Mouse (Mus musculus): ENCODE data around the gene Sox5. TPM values are rescaled to one million over a fixed set of nuclear protein-coding genes. Genes with fewer than 3 reads are reported as not detected.

Gene Sox5
- total RNA-seq, 2 experiments from 2014 or later = 3.4 to 5.5 TPM

- DNase-seq = no peak
- intact Hi-C loops (cut with DNase I) = no loop called here
Measured at GRCm38 (mm10) chr6:144723530-144724144, 58.1 kb downstream of the Sox5 start.

- intact Hi-C loops (cut with DNase I) = no loop called here
- DNase-seq = no peak
Measured at GRCm38 (mm10) chr6:144723024-144723423, 58.8 kb downstream of the Sox5 start.

GRCm38 (mm10) chr6:144720846-144721245, 60.9 kb downstream of the Sox5 start:
- DNase-seq = no peak

GRCm38 (mm10) chr6:144716376-144716775, 65.4 kb downstream of the Sox5 start:
- intact Hi-C loops (cut with DNase I) = no loop called here
- peak in 1 of 2 experiments; percentile 28 for DNase-seq

More at GRCm38 (mm10) chr6:144720846-144721245, 60.9 kb downstream of the Sox5 start:
- intact Hi-C loops (cut with DNase I) = no loop called here

- peak; percentile 59 to 63 for DNase-seq
- intact Hi-C loops (cut with DNase I) = no loop called here
Measured at GRCm38 (mm10) chr6:144711841-144712240, 69.9 kb downstream of the Sox5 start.

- DNase-seq = peak; percentile 69 to 73
- intact Hi-C loops (cut with DNase I) = no loop called here
Measured at GRCm38 (mm10) chr6:144710816-144711215, 71.0 kb downstream of the Sox5 start.

- no peak for DNase-seq
- intact Hi-C loops (cut with DNase I) = no loop called here
Measured at GRCm38 (mm10) chr6:144709614-144710180, 72.1 kb downstream of the Sox5 start.

GRCm38 (mm10) chr6:144708410-144708809, 73.4 kb downstream of the Sox5 start:
- intact Hi-C loops (cut with DNase I) = no loop called here
- DNase-seq = no peak

- intact Hi-C loops (cut with DNase I) = no loop called here
- no peak for DNase-seq
Measured at GRCm38 (mm10) chr6:144707976-144708375, 73.8 kb downstream of the Sox5 start.

GRCm38 (mm10) chr6:144704962-144705361, 76.8 kb downstream of the Sox5 start:
- intact Hi-C loops (cut with DNase I) = no loop called here

GRCm38 (mm10) chr6:144695660-144696059, 86.1 kb downstream of the Sox5 start:
- DNase-seq = peak; percentile 23 to 50
- intact Hi-C loops (cut with DNase I) = no loop called here

More at GRCm38 (mm10) chr6:144704962-144705361, 76.8 kb downstream of the Sox5 start:
- DNase-seq = no peak

- no peak for DNase-seq
- intact Hi-C loops (cut with DNase I) = no loop called here
Measured at GRCm38 (mm10) chr6:144693211-144693899, 88.4 kb downstream of the Sox5 start.

- DNase-seq = no peak
- intact Hi-C loops (cut with DNase I) = no loop called here
Measured at GRCm38 (mm10) chr6:144691298-144692041, 90.3 kb downstream of the Sox5 start.

GRCm38 (mm10) chr6:144689076-144689475, 92.7 kb downstream of the Sox5 start:
- intact Hi-C loops (cut with DNase I) = no loop called here
- no peak for DNase-seq

GRCm38 (mm10) chr6:144687681-144688080, 94.1 kb downstream of the Sox5 start:
- DNase-seq = no peak
- intact Hi-C loops (cut with DNase I) = no loop called here

GRCm38 (mm10) chr6:144681045-144681789, 100.6 kb downstream of the Sox5 start:
- DNase-seq = no peak
- intact Hi-C loops (cut with DNase I) = no loop called here

GRCm38 (mm10) chr6:144677491-144678133, 104.2 kb downstream of the Sox5 start:
- DNase-seq = no peak
- intact Hi-C loops (cut with DNase I) = no loop called here

GRCm38 (mm10) chr6:144675111-144675510, 106.7 kb downstream of the Sox5 start:
- intact Hi-C loops (cut with DNase I) = no loop called here
- no peak for DNase-seq

GRCm38 (mm10) chr6:144673906-144674305, 107.9 kb downstream of the Sox5 start:
- no peak for DNase-seq
- intact Hi-C loops (cut with DNase I) = no loop called here

Measured in heart, postnatal 10 days (tissue).